Mouse (Mus musculus) liver, embryonic 13.5 days (tissue): ENCODE measurements at regions not wholly inside any gene's neighbourhood (a gene's known extent, or its start where the extent isn't known, plus 50 kb on each side); places are given as distances from the start of the nearest gene placed in this dataset.

Source experiments
- ATAC-seq: fragments of 200-750 bp; cut with Nextera tagmentation; 2 replicates; pipeline ENCODE4 v1.8.0; 2017; ENCODE audit warnings: low read depth, mild to moderate bottlenecking, moderate number of reproducible peaks, moderate library complexity
- DNase-seq: peaks from one replicate; pipeline ENCODE4 v3.0.0; 2022
- H3K27ac ChIP-seq: fragments of 300-500 bp; sonication (generic); 2 replicates; pipeline ENCODE4 v1.5.1; 2015; ENCODE audit warnings: moderate library complexity, mild to moderate bottlenecking, inconsistent platforms
- H3K27me3 ChIP-seq: fragments of 300-500 bp; sonication (generic); 2 replicates; pipeline ENCODE4 v1.6.1; 2015; ENCODE audit warnings: mild to moderate bottlenecking, inconsistent platforms
- H3K36me3 ChIP-seq: fragments of 300-500 bp; sonication (generic); 2 replicates; pipeline ENCODE4 v1.6.1; 2015; ENCODE audit warnings: mild to moderate bottlenecking, inconsistent platforms
- H3K4me1 ChIP-seq: fragments of 300-500 bp; sonication (generic); replicated peaks from 2 replicates; pipeline ENCODE4 v1.6.1; 2015; ENCODE audit warnings: inconsistent platforms
- H3K4me2 ChIP-seq: fragments of 300-500 bp; sonication (generic); 2 replicates; pipeline ENCODE4 v1.6.1; 2015; ENCODE audit warnings: inconsistent platforms, mild to moderate bottlenecking, moderate library complexity
- H3K4me3 ChIP-seq: fragments of 300-500 bp; sonication (generic); replicated peaks from 2 replicates; pipeline ENCODE4 v1.5.1; 2015; ENCODE audit warnings: mild to moderate bottlenecking, inconsistent platforms
- H3K9ac ChIP-seq: fragments of 300-500 bp; sonication (generic); 2 replicates; pipeline ENCODE4 v1.6.1; 2015; ENCODE audit warnings: mild to moderate bottlenecking, inconsistent platforms
- H3K9me3 ChIP-seq: fragments of 300-500 bp; sonication (generic); replicated peaks from 2 replicates; pipeline ENCODE4 v1.6.1; 2016; ENCODE audit warnings: inconsistent platforms
- WGBS: fragments of 180-500 bp; shearing (Covaris S2); methylation state at CpG from one replicate; pipeline ENCODE4 v1.1.7; 2015; ENCODE audit not compliant: insufficient replicate concordance; 5-methylcytosine and 5-hydroxymethylcytosine counted together

GRCm38 (mm10) chr3:130839924-130840440, 109.8 kb upstream of the Rpl34 start:
- H3K36me3 ChIP-seq: no peaks in the 10 kb centered on the region
- no peaks in the 10 kb centered on the region for H3K27me3 ChIP-seq
- H3K27ac ChIP-seq: no peak overlapping the region
- no peak for DNase-seq
- ATAC-seq: no peak
- WGBS: 61% methylated on average over 9 of the region's 9 CpGs
- no peaks in the 10 kb centered on the region for H3K4me1 ChIP-seq
- H3K9me3 ChIP-seq: no peaks in the 10 kb centered on the region
- H3K9ac ChIP-seq: no peak overlapping the region
- H3K4me3 ChIP-seq: no peak overlapping the region
- no peak overlapping the region for H3K4me2 ChIP-seq

- H3K4me3 ChIP-seq: no peak overlapping the region
- no peaks in the 10 kb centered on the region for H3K36me3 ChIP-seq
- H3K4me2 ChIP-seq: no peak overlapping the region
- ATAC-seq (no peak), DNase-seq (no peak)
- 78% methylated on average over 19 of the region's 19 CpGs for WGBS
- no peaks in the 10 kb centered on the region for H3K27me3 ChIP-seq
- H3K4me1 ChIP-seq: no peaks in the 10 kb centered on the region
- H3K27ac ChIP-seq: no peak overlapping the region
- no peak overlapping the region for H3K9ac ChIP-seq
- H3K9me3 ChIP-seq: no peaks in the 10 kb centered on the region
These were observed 108.6 kb upstream of the Rpl34 start for GRCm38 (mm10) chr3:130838626-130839422.

- 60% methylated on average over 5 of the region's 5 CpGs for WGBS
- Histone ChIP-seq H3K27ac (no peak overlapping the region), H3K27me3 (no peaks in the 10 kb centered on the region), H3K4me2 (no peak overlapping the region), H3K4me1 (0 out of 2 replicates have a peak, but pooled peaks cover 4% of the 10 kb centered on the region), H3K9ac (no peak overlapping the region), H3K36me3 (no peaks in the 10 kb centered on the region), H3K4me3 (no peak overlapping the region), H3K9me3 (no peaks in the 10 kb centered on the region)
- DNase-seq: no peak
- no peak for ATAC-seq
These were observed 103.5 kb upstream of the Rpl34 start for GRCm38 (mm10) chr3:130833722-130834121.

GRCm38 (mm10) chr3:130833082-130833481, 102.9 kb upstream of the Rpl34 start:
- no peak overlapping the region for H3K4me3 ChIP-seq
- H3K9ac ChIP-seq: no peak overlapping the region
- ATAC-seq (0 out of 2 replicates have a peak, but pooled peaks have one; percentile 39), DNase-seq (no peak)
- no peaks in the 10 kb centered on the region for H3K36me3 ChIP-seq
- H3K27ac ChIP-seq: no peak overlapping the region
- 0 out of 2 replicates have a peak, but pooled peaks cover 4% of the 10 kb centered on the region for H3K4me1 ChIP-seq
- H3K4me2 ChIP-seq: no peak overlapping the region
- 58% methylated on average over 9 of the region's 9 CpGs for WGBS
- no peaks in the 10 kb centered on the region for H3K27me3 ChIP-seq
- no peaks in the 10 kb centered on the region for H3K9me3 ChIP-seq

GRCm38 (mm10) chr3:130831788-130832187, 101.6 kb upstream of the Rpl34 start:
- no peak overlapping the region for H3K4me2 ChIP-seq
- H3K4me3 ChIP-seq: no peak overlapping the region
- no peaks in the 10 kb centered on the region for H3K36me3 ChIP-seq
- H3K9ac ChIP-seq: no peak overlapping the region
- 0 out of 2 replicates have a peak, but pooled peaks cover 4% of the 10 kb centered on the region for H3K4me1 ChIP-seq
- no peaks in the 10 kb centered on the region for H3K27me3 ChIP-seq
- 65% methylated on average over 6 of the region's 6 CpGs for WGBS
- no peak overlapping the region for H3K27ac ChIP-seq
- H3K9me3 ChIP-seq: no peaks in the 10 kb centered on the region
- DNase-seq (no peak), ATAC-seq (no peak)

GRCm38 (mm10) chr3:130828346-130828745, 98.1 kb upstream of the Rpl34 start:
- ATAC-seq: no peak
- no peaks in the 10 kb centered on the region for H3K9me3 ChIP-seq
- no peak overlapping the region for H3K9ac ChIP-seq
- no peak for DNase-seq
- 79% methylated on average over 4 of the region's 4 CpGs for WGBS
- H3K27ac ChIP-seq: no peak overlapping the region
- no peak overlapping the region for H3K4me3 ChIP-seq
- H3K36me3 ChIP-seq: no peaks in the 10 kb centered on the region
- no peak overlapping the region for H3K4me2 ChIP-seq
- H3K27me3 ChIP-seq: no peaks in the 10 kb centered on the region
- H3K4me1 ChIP-seq: 0 out of 2 replicates have a peak, but pooled peaks cover 4% of the 10 kb centered on the region

GRCm38 (mm10) chr3:130827934-130828333, 97.7 kb upstream of the Rpl34 start:
- Histone ChIP-seq H3K4me3 (no peak overlapping the region), H3K4me2 (no peak overlapping the region), H3K4me1 (0 out of 2 replicates have a peak, but pooled peaks cover 2% of the 10 kb centered on the region), H3K36me3 (no peaks in the 10 kb centered on the region), H3K9me3 (no peaks in the 10 kb centered on the region), H3K27ac (no peak overlapping the region), H3K27me3 (no peaks in the 10 kb centered on the region), H3K9ac (no peak overlapping the region)
- DNase-seq (no peak), ATAC-seq (no peak)
- 73% methylated on average over 4 of the region's 4 CpGs for WGBS

GRCm38 (mm10) chr3:130827021-130827420, 96.8 kb upstream of the Rpl34 start:
- ATAC-seq: no peak
- Histone ChIP-seq H3K27ac (no peak overlapping the region), H3K4me2 (no peak overlapping the region), H3K9ac (no peak overlapping the region), H3K36me3 (no peaks in the 10 kb centered on the region), H3K4me1 (no peaks in the 10 kb centered on the region), H3K4me3 (no peak overlapping the region), H3K9me3 (no peaks in the 10 kb centered on the region), H3K27me3 (no peaks in the 10 kb centered on the region)
- WGBS: 60% methylated on average over 6 of the region's 6 CpGs
- no peak for DNase-seq

- DNase-seq: no peak
- Histone ChIP-seq H3K4me3 (no peak overlapping the region), H3K9ac (no peak overlapping the region), H3K4me2 (no peak overlapping the region), H3K36me3 (no peaks in the 10 kb centered on the region), H3K9me3 (no peaks in the 10 kb centered on the region), H3K27me3 (no peaks in the 10 kb centered on the region), H3K4me1 (no peaks in the 10 kb centered on the region; the same call in 1 of the 2 replicates), H3K27ac (no peak overlapping the region)
- no peak for ATAC-seq
- WGBS: 79% methylated on average over 9 of the region's 9 CpGs
These were observed 89.6 kb upstream of the Rpl34 start for GRCm38 (mm10) chr3:130819837-130820098.

- DNase-seq (no peak), ATAC-seq (no peak)
- no peaks in the 10 kb centered on the region for H3K27me3 ChIP-seq
- H3K9ac ChIP-seq: no peak overlapping the region
- no peaks in the 10 kb centered on the region for H3K36me3 ChIP-seq
- H3K27ac ChIP-seq: no peak overlapping the region
- no peaks in the 10 kb centered on the region; the same call in 1 of the 2 replicates for H3K4me1 ChIP-seq
- H3K9me3 ChIP-seq: no peaks in the 10 kb centered on the region
- peak overlapping the region; percentile 50 for H3K4me2 ChIP-seq
- no peak overlapping the region; the same call in 1 of the 2 replicates for H3K4me3 ChIP-seq
- WGBS: 38% methylated on average over 17 of the region's 17 CpGs
These were observed 89.0 kb upstream of the Rpl34 start for GRCm38 (mm10) chr3:130819031-130819836.

GRCm38 (mm10) chr3:130818467-130819030, 88.4 kb upstream of the Rpl34 start:
- DNase-seq (peak; percentile 43), ATAC-seq (no peak)
- Histone ChIP-seq H3K36me3 (no peaks in the 10 kb centered on the region), H3K4me2 (peak overlapping the region; percentile 50), H3K27me3 (no peaks in the 10 kb centered on the region), H3K4me3 (no peak overlapping the region; the same call in 1 of the 2 replicates), H3K9me3 (no peaks in the 10 kb centered on the region), H3K4me1 (no peaks in the 10 kb centered on the region; the same call in 1 of the 2 replicates), H3K9ac (no peak overlapping the region), H3K27ac (no peak overlapping the region)
- WGBS: 6% methylated on average over 18 of the region's 18 CpGs
